Mouse (Mus musculus): ENCODE measurements around the gene Ascc1. TPM values are rescaled to one million over a fixed set of nuclear protein-coding genes. Genes with fewer than 3 reads are reported as not detected.

Gene Ascc1
- polyA plus RNA-seq, 1 experiment from 2014 or later, result 41.8 TPM

DNA sequence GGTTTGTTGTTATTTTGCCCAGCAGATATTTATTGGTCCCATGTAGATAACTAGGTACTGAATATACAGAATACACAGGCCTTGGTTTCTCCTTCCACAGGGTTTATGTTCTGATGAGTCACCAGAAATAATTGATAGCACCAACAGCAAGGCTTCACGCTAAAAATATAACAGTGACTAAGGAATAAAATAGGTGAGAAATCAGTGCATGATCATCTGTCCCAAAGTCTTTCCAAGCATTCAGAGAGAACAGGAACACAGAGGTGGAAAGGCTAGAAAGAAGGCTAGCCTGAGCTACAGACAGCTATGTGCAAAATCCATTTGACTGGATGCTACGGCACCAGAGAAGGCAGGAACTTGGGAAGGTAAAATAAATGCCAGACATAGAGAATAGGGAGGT lies 93.0 kb downstream of the Ascc1 start:
- H3K4me3 ChIP-seq, result no peak overlapping the region
- 95% methylated on average over 2 of the region's 2 CpGs for WGBS
- DNase-seq (ENCODE audit: low spot score), result no peak
- peaks cover 12% of the 10 kb centered on the region for H3K36me3 ChIP-seq (replicated peaks)
- H3K27me3 ChIP-seq (replicated peaks; ENCODE audit: low read depth, poor library complexity, severe bottlenecking), result no peaks in the 10 kb centered on the region; the same call in 1 of the 2 replicates
- H3K27ac ChIP-seq (replicated peaks), result no peak overlapping the region
- peaks cover 7% of the 10 kb centered on the region; the same call in 1 of the 2 replicates for H3K4me1 ChIP-seq
- H3K9me3 ChIP-seq, result no peaks in the 10 kb centered on the region

DNA sequence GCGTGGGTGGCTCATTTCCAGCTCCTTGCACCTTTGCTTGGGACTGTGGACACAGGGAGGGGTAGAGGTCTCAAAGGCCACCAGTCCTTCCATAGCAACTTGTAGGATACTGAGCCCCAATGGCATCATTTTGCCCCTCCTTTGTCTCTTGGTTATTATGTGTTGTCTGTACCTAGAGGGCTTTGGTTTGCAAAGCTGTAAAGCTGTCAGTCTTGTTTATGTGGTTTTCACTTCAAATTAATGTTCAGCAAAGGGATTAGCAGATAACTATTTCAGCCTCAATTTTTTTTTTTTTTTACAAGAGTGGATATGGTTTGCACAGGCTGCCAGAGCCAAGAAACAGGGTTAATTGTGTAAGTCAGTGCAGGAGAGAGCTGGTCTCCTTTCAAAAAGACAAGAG lies 93.7 kb downstream of the Ascc1 start:
- Histone ChIP-seq H3K4me1 (peaks cover 5% of the 10 kb centered on the region; the same call in 1 of the 2 replicates), H3K36me3 (replicated peaks) (peaks cover 12% of the 10 kb centered on the region), H3K27ac (replicated peaks) (no peak overlapping the region), H3K9me3 (no peaks in the 10 kb centered on the region), H3K4me3 (no peak overlapping the region), H3K27me3 (replicated peaks; ENCODE audit: low read depth, poor library complexity, severe bottlenecking) (no peaks in the 10 kb centered on the region; the same call in 1 of the 2 replicates)
- 71% methylated on average over 1 of the region's 1 CpGs for WGBS
- no peak for DNase-seq (ENCODE audit: low spot score)

DNA sequence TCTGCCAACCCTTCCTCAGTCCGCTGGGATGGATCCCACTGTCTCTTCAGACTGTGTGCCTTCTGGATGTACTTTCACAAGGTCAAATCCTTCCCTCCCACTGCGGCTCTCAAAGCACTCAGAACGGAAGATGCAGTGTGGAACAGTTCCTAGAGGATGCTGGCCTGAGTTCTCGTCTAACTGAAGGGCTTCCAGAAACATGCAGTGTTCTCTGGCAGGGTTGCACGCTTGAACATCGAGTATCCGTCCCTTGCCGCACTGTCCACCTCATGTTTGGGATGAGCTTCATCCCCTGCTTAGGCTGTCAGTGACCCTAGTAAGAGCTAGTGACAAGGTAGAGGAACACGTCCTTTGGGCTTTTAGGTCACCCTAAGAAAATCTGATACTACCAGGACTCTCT lies 94.5 kb downstream of the Ascc1 start:
- H3K36me3 ChIP-seq (replicated peaks), result peaks cover 12% of the 10 kb centered on the region
- 92% methylated on average over 9 of the region's 9 CpGs for WGBS
- no peaks in the 10 kb centered on the region for H3K9me3 ChIP-seq
- no peak overlapping the region for H3K4me3 ChIP-seq
- H3K27ac ChIP-seq (replicated peaks), result no peak overlapping the region; the same call in 1 of the 2 replicates
- no peak for DNase-seq (ENCODE audit: low spot score)
- H3K4me1 ChIP-seq, result peaks cover 4% of the 10 kb centered on the region; the same call in 1 of the 2 replicates
- H3K27me3 ChIP-seq (replicated peaks; ENCODE audit: low read depth, poor library complexity, severe bottlenecking), result no peaks in the 10 kb centered on the region; the same call in 1 of the 2 replicates

DNA sequence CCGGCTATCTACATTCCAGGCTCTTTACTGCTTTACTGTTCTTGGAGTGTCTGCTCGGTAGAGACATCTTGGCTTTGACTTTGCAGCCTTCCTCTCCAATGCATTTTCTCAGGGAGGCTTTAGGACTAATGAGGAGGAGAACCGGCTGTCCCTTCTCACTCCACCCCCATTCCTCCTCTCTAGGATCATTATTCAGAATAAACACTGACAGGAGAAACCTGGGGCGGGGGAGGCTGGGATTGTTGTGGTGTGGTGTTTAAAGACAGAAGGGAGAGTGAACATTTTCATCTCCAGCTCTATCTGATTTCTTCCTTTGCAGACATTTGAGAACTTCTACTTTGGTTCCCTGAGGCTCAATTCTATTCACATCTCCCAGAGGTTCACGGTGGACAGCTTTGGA lies 95.2 kb downstream of the Ascc1 start:
- DNase-seq (ENCODE audit: low spot score), result no peak
- peaks cover 4% of the 10 kb centered on the region; the same call in 1 of the 2 replicates for H3K4me1 ChIP-seq
- H3K27me3 ChIP-seq (replicated peaks; ENCODE audit: low read depth, poor library complexity, severe bottlenecking), result 0 out of 2 replicates have a peak, but pooled peaks cover 1% of the 10 kb centered on the region
- H3K27ac ChIP-seq (replicated peaks), result no peak overlapping the region
- H3K4me3 ChIP-seq, result no peak overlapping the region
- no peaks in the 10 kb centered on the region for H3K9me3 ChIP-seq
- H3K36me3 ChIP-seq (replicated peaks), result peaks cover 12% of the 10 kb centered on the region
- 86% methylated on average over 5 of the region's 5 CpGs for WGBS

DNA sequence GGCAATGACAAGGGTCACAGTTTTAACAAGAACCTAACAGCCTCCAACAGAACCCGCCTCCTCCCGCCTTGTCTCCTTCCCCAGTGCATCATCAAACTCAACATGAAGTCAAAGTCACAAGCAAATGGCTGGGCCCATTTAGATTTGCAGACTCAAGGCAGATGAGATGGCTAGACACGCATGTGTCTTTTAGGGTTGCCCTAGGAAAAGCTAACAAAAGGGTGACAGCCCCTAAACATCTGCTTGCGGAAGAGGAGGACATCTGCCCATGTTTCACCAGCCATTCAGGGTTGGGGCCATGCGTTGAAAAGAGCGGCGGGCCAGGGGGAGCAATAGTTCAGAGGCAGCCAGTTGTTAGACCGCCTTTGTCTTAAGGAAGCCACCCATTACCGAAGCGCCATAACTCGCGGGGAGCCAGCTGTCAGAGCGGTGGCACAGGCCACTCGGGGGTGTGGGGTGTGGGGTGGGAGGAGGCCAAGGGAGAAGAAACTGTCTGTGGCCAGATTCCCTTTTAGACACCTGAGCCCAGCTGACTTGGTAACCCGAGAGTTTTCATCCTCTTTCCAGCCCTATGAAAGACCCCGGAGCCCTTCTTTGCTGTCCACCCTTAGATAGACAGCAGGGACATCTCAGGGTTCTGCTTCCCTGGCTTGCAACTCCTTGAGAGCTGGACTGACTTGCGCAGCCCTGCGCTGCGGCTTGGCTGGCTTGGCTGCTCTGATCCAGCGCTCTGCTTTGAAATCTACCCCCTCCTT lies 103.0 kb downstream of the Ascc1 start:
- DNase-seq (ENCODE audit: low spot score), result no peak
- H3K27me3 ChIP-seq (replicated peaks; ENCODE audit: low read depth, poor library complexity, severe bottlenecking), result peaks cover 77% of the 10 kb centered on the region

DNA sequence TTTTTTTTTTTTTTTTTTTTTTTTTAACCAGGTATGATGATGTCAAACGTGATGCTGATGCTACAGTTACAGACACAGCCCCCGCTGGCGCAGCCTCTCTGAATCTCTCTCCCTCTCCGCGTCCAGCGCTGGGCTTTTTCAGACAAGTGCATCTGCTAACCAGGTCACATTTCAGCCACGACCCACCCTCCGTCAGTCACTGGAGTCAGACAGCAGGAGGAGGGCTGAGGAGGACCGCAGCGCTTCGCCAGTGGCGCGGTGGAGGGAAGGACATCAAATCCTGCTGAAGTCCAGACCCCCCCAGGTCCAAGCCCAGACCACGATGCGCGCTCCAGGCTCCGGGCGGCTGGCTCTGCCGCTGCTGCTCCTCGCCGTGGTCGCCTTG lies 103.5 kb downstream of the Ascc1 start, which contains the start of gene Spock2:
Gene Spock2, plus strand, starts transcription at position 74 of the 385 bp plus-strand sequence.
- peak; percentile 76 for DNase-seq (ENCODE audit: low spot score)
- peak within 1 kb of the TSS; percentile 65 for H3K4me3 ChIP-seq
- peak within 1 kb of the TSS; percentile 61 for H3K27ac ChIP-seq (replicated peaks)
- H3K4me1 ChIP-seq, result peaks cover 35% of the 10 kb centered on the region
- WGBS, result under 1% methylated on average over 22 of the region's 22 CpGs
- peaks cover 83% of the 10 kb centered on the region for H3K27me3 ChIP-seq (replicated peaks; ENCODE audit: low read depth, poor library complexity, severe bottlenecking)
- H3K9me3 ChIP-seq, result no peaks in the 10 kb centered on the region
- H3K36me3 ChIP-seq (replicated peaks), result no peaks in the 10 kb centered on the region

More for the DNA sequence above, 103.0 kb downstream of the Ascc1 start:
- Histone ChIP-seq H3K27ac (replicated peaks) (peak overlapping the region; percentile 30; the same call in 1 of the 2 replicates), H3K9me3 (no peaks in the 10 kb centered on the region), H3K36me3 (replicated peaks) (no peaks in the 10 kb centered on the region), H3K4me1 (peaks cover 35% of the 10 kb centered on the region), H3K4me3 (peak overlapping the region; percentile 65)
- 15% methylated on average over 20 of the region's 20 CpGs for WGBS

DNA sequence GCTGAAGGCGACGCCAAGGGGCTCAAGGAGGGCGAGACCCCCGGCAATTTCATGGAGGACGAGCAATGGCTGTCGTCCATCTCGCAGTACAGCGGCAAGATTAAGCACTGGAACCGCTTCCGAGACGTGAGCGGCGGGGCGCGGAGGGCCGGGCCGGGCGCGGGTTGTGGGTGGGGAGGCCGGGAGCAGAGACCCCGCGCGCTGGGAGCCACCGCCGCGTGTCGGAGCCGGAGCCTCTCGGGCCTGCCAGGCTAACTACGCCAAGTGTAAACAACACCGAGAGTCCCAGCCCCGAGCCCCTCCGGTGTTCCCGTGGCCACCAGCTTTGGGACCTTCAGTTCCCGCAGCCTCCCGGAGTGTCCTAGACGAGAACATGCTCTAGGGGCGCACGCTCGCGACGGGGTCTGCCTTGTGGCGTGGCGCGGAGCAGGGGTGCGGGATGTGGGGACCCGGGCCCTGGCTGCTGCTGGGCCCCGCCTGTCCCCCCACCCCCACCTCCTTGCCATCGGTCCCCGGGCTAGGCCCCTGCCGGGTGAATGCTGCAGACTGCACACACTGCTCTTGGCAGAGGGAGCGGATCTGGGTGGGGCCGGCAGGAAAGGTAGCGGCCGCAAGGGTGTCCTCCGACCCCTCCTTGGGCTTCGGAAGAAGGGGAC lies 104.1 kb downstream of the Ascc1 start:
- peak overlapping the region; percentile 61 for H3K27ac ChIP-seq (replicated peaks)
- DNase-seq (ENCODE audit: low spot score), result peak; percentile 76
- no peaks in the 10 kb centered on the region for H3K9me3 ChIP-seq
- H3K36me3 ChIP-seq (replicated peaks), result no peaks in the 10 kb centered on the region
- WGBS, result under 1% methylated on average over 57 of the region's 57 CpGs
- peak overlapping the region; percentile 65 for H3K4me3 ChIP-seq
- peaks cover 35% of the 10 kb centered on the region for H3K4me1 ChIP-seq
- peaks cover 88% of the 10 kb centered on the region for H3K27me3 ChIP-seq (replicated peaks; ENCODE audit: low read depth, poor library complexity, severe bottlenecking)

DNA sequence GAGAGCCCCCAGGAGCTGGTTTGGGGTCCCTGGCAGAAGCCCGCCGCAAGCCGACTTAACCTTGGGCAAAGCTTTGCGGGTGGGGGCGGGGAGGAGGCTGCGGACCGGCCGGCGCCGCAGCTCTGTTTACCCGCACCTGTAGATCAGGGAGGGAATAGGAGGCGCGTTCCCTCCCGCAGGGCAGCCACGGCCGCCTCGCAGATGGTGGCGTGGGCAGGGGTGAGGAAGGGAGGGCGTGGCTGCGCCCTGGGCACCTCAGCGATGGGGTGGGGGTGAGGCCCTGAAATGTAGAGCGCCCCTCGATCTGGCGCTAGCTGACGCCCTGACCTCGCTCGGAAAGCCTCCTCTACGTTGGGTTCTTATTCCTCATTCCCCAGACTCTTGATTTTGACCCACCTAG lies 104.8 kb downstream of the Ascc1 start:
- Histone ChIP-seq H3K4me3 (peak overlapping the region; percentile 65), H3K36me3 (replicated peaks) (no peaks in the 10 kb centered on the region), H3K4me1 (peaks cover 35% of the 10 kb centered on the region), H3K9me3 (no peaks in the 10 kb centered on the region), H3K27ac (replicated peaks) (peak overlapping the region; percentile 61; the same call in 1 of the 2 replicates), H3K27me3 (replicated peaks; ENCODE audit: low read depth, poor library complexity, severe bottlenecking) (peaks cover 88% of the 10 kb centered on the region)
- DNase-seq (ENCODE audit: low spot score), result peak; percentile 39
- 2% methylated on average over 28 of the region's 28 CpGs for WGBS

DNA sequence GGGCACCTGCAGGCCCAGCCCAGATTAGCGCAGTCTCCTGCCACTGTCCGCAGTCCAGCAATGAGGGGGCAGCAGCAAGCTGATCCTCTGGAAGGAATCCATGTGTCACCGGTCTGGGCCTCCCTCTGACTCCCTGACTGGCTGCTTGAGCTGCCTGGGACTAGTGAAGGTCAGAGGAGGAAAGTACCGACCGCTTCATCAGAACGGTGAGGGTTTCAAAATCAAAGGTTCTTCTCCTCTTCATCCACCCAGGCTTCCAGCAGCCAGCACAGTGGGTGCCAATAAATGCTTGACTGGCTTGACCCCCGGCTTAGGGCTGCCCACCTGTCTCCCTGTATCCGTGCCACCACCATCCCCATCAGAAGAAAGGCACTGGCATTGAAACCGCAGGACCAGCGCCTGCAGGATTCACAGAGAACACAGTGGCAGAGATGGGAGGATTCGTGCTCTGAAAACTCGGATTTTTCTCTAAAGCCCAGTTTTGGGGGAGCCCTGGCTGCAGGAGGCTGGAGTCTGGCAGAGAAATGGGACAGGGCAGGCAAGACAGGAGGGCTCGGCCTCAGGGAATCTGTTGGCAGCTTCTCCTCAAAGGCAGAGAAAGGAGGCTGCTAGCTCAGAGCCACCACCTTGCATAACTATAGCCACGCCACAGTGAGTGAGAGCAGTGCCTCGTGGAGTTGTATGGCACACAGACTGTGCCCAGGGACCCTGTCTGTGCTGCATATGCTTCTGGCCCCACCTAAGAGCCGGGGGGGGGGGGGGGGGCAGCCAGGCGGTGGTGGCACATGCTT lies 105.9 kb downstream of the Ascc1 start:
- peaks cover 35% of the 10 kb centered on the region for H3K4me1 ChIP-seq
- H3K27me3 ChIP-seq (replicated peaks; ENCODE audit: low read depth, poor library complexity, severe bottlenecking), result peaks cover 85% of the 10 kb centered on the region
- H3K27ac ChIP-seq (replicated peaks), result no peak overlapping the region
- H3K36me3 ChIP-seq (replicated peaks), result no peaks in the 10 kb centered on the region
- 35% methylated on average over 17 of the region's 17 CpGs for WGBS
- peak; percentile 29 for DNase-seq (ENCODE audit: low spot score)
- no peaks in the 10 kb centered on the region for H3K9me3 ChIP-seq
- peak overlapping the region; percentile 26; the same call in 1 of the 2 replicates for H3K4me3 ChIP-seq

DNA sequence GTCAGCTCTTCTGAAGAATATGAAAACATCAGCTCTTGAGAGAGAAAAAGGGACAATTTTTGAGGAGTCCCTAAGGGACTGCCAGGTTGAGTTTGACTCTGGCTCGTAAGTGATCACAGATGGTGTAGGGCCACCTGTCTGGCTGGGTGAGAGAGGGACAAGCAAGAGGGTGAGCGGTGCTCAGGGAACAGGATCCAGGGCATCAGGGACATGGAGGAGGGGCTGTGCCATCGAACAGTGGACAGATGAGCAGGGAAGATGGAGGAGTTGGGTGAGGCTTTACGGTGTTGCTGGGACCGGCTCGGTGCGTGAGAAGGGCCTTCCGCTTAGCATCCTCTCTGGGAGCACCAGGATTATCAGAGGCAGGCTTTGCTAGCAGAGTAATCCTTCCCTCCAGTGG lies 106.7 kb downstream of the Ascc1 start:
- Histone ChIP-seq H3K27ac (replicated peaks) (no peak overlapping the region), H3K9me3 (no peaks in the 10 kb centered on the region), H3K4me3 (no peak overlapping the region), H3K36me3 (replicated peaks) (no peaks in the 10 kb centered on the region), H3K4me1 (peaks cover 35% of the 10 kb centered on the region), H3K27me3 (replicated peaks; ENCODE audit: low read depth, poor library complexity, severe bottlenecking) (peaks cover 82% of the 10 kb centered on the region)
- 79% methylated on average over 8 of the region's 8 CpGs for WGBS
- DNase-seq (ENCODE audit: low spot score), result no peak

DNA sequence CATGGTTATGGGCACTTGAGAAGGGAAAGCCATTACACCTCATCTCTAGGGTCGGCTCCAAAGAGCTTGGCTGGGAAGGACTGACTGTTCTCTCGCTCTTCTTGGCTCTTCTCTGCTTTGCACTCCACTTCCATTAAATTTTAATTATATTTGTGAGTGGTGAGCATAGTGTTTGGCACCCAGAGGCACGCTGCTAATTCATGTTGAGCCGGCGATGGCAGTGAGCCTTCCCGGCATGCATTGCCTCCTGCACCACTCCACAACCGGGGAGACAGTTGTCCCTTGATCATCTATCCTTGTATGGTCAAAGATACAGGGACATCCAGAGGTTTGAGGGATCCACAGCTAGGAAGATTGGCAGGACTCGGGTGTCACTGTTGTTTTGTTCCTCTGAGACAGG lies 107.4 kb downstream of the Ascc1 start:
- H3K27me3 ChIP-seq (replicated peaks; ENCODE audit: low read depth, poor library complexity, severe bottlenecking), result peaks cover 76% of the 10 kb centered on the region
- no peak for DNase-seq (ENCODE audit: low spot score)
- 86% methylated on average over 8 of the region's 8 CpGs for whole genome bisulfite sequencing
- H3K36me3 ChIP-seq (replicated peaks), result no peaks in the 10 kb centered on the region
- no peak overlapping the region for H3K4me3 ChIP-seq
- no peaks in the 10 kb centered on the region for H3K9me3 ChIP-seq
- H3K27ac ChIP-seq (replicated peaks), result no peak overlapping the region
- H3K4me1 ChIP-seq, result peaks cover 35% of the 10 kb centered on the region

DNA sequence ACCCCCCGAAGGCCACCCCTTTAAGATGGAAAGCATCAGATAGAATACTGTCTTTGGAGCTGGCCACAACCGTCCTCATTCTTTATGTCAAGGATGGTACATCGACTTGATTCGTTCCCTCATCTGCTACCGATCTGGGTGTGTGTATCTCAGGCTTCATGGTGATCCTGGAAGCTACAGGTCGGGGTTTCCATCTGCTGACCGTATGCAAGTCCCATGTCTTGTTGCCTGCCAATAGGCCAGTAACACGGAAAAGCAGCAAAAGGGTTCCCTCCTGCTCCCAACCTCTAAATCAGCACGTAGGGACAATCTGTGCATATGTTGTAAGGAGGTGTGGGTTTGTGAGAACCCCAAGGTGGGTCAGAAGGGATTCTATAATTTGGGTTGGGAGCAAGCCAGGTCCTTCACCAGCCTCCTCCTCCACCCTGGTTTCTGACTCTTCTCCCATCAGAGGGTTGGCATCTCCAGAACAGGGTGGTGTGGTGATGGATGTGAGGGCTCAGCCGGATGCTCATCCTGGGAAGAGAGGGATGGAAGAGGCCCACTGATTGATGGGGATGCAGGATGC lies 108.4 kb downstream of the Ascc1 start:
- Histone ChIP-seq H3K27me3 (replicated peaks; ENCODE audit: low read depth, poor library complexity, severe bottlenecking) (peaks cover 66% of the 10 kb centered on the region), H3K27ac (replicated peaks) (no peak overlapping the region), H3K4me1 (peaks cover 37% of the 10 kb centered on the region), H3K36me3 (replicated peaks) (no peaks in the 10 kb centered on the region), H3K9me3 (no peaks in the 10 kb centered on the region), H3K4me3 (no peak overlapping the region)
- DNase-seq (ENCODE audit: low spot score), result no peak
- 93% methylated on average over 10 of the region's 10 CpGs for WGBS
